Mouse (Mus musculus): Measurements from ENCODE around the gene Tulp1. TPM values are rescaled to one million over a fixed set of nuclear protein-coding genes. Genes with fewer than 3 reads are reported as not detected.

The Tulp1 gene
- polyA plus RNA-seq (2017; shearing (Covaris generic)) = not detected

GRCm38 (mm10) chr17:28365122-28365521 lies at the start of gene Tulp1:
Gene Tulp1 (minus strand): TSS chr17:28365222.

DNA sequence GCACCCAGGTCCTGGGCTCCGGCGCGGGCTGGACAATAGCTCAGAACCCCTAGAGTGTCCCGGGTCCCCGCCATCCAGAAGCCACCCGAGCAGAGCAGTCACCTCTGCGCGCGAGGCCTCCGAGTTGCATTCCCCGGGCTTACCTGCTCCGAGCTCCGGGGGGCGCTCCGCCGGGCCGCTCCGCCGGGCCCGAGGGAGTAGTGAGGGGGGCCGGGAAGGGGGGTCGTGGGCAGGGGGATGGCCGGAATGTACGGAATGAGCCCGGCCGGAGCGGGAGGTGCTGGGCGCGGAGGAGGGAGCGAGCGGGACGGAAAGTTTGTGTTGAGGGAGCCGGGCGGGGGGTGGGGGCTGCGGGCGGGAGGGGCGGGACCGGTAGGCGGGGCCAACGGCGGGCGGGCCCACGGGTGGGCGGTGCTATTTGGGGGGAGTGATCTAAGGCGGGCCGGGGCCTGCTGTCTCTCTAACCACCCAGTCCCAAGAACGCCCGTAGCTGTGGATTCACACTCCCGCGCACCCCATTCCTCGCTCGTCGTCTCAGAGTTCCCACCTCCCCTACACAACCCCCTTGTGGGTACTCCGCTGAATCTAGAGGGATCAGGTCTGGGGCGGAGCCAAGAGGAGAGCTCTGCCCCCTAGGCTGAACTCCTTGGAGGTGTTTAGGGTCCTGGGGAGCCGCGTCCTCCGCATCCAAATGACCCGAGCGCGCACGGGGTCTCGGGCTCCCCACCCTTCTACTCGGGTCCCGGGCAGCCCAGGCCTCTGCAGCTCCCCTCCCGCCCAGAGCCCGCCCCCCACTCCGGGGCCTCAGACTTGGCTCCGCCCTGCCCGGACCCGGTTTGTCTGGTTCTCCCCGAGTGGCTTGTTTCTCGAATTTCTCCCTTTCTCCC lies 14.3 kb downstream of the Tulp1 start, which contains the start of gene Tead3:
Gene Tead3 (minus strand): TSS at position 352 of the 887 bp plus-strand sequence.

GRCm38 (mm10) chr17:28328366-28328928 lies 36.6 kb downstream of the Tulp1 start, which contains the start of gene Rpl10a:
Gene Rpl10a (plus strand): TSS chr17:28328471.

DNA sequence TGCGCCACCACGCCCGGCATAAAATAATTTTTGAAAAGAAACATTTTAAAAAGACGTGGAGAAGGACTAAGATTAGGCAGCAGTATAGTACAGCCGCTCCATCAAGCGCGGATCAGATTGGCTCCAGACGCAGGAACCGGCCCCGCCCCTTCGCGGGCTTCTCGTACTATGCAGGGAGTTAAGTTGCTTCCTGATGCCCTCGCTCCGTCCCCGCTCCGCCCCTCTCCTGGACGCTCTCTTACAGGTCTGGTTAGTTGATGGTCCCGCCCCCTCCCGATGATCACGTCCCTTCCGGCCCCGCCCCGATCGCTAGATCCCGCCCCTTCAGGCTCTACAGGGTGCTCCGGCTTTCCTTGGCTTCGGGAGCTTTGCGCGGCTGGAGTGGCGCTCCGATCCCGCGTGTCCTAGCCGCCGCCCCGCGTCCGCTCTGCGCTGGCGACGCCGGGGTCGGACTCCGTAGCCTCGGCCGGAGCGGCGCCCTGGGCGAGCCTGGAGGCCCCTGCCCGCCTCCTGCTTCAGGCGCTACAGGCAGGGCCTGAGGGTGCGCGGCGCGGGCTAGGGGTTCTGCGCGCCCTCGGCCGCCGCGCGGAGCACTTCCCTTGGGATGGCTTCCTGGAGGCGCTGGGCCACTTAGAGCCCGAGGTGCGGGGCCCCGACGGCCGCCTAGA lies 51.7 kb downstream of the Tulp1 start, which contains the start of gene Fance:
Gene Fance (plus strand): TSS at position 308 of the 668 bp plus-strand sequence.

Other genes starting within 250 kb of the Tulp1 start
- gene Scube3, start 223.1 kb downstream of the Tulp1 start, polyA plus RNA-seq (2017; shearing (Covaris generic)) = not detected
- gene Zfp523, start 188.1 kb downstream of the Tulp1 start, polyA plus RNA-seq (2017; shearing (Covaris generic)) = 21.5 TPM
- gene Def6, start 157.4 kb downstream of the Tulp1 start, polyA plus RNA-seq (2017; shearing (Covaris generic)) = 165 TPM
- 9.0 TPM for gene Ppard, start 132.5 kb downstream of the Tulp1 start, polyA plus RNA-seq (2017; shearing (Covaris generic))
- 25.4 TPM for gene Fance, start 51.7 kb downstream of the Tulp1 start, polyA plus RNA-seq (2017; shearing (Covaris generic))
- gene Rpl10a, start 36.8 kb downstream of the Tulp1 start, polyA plus RNA-seq (2017; shearing (Covaris generic)) = 349 TPM
- gene Tead3, start 14.4 kb downstream of the Tulp1 start, polyA plus RNA-seq (2017; shearing (Covaris generic)) = not detected
- 84.8 TPM for gene Fkbp5, start 152.3 kb upstream of the Tulp1 start, polyA plus RNA-seq (2017; shearing (Covaris generic))
- gene Armc12, start 165.6 kb upstream of the Tulp1 start, polyA plus RNA-seq (2017; shearing (Covaris generic)) = not detected
- not detected for gene Clpsl2, start 184.2 kb upstream of the Tulp1 start, polyA plus RNA-seq (2017; shearing (Covaris generic))
- gene Clps, start 195.5 kb upstream of the Tulp1 start, polyA plus RNA-seq (2017; shearing (Covaris generic)) = not detected
- gene Lhfpl5, start 210.4 kb upstream of the Tulp1 start, polyA plus RNA-seq (2017; shearing (Covaris generic)) = 0.26 TPM

Measured in effector memory CD4-positive, alpha-beta T cell, adult 5 months (primary cell).